Comparison of ENCODE assay signal across 8 mouse cellular contexts in genomic region chr1:191905637-191906533, GRCm38 (mm10). TPM values are rescaled to one million over a fixed set of nuclear protein-coding genes. Genes with fewer than 3 reads are reported as not detected.
DNase-seq lines count a peak whose midpoint lies in the region; ATAC-seq and TF ChIP-seq lines count a peak whose summit lies in the region.

No protein-coding gene starts in this region.

- TF ChIP-seq CTCF in thymus, adult 2 months (IDR thresholded peaks at IDR 0.05; ENCODE audit: borderline replicate concordance, control insufficient read depth, extremely low read depth, insufficient read depth, low read length, poor library complexity): no peak

- peaks cover 36% of the 10 kb centered on the region for H3K4me1 ChIP-seq in heart, embryonic 15.5 days (replicated peaks)
- peaks cover 13% of the 10 kb centered on the region for H3K4me1 ChIP-seq in thymus, adult 2 months (replicated peaks; ENCODE audit: control insufficient read depth, insufficient read depth, low read length)

- H3K9me3 ChIP-seq in heart, embryonic 15.5 days (replicated peaks): no peaks in the 10 kb centered on the region

- peak overlapping the region; percentile 99 for H3K4me2 ChIP-seq in heart, embryonic 15.5 days

- peak; percentile 73 for ATAC-seq in heart, embryonic 15.5 days (replicated peaks; ENCODE audit: insufficient number of reproducible peaks, insufficient read depth, low FRiP score, low read depth)
- ATAC-seq in megakaryocyte progenitor cell, adult 5-6 weeks (replicated peaks; ENCODE audit: poor library complexity): peak; percentile 39

- peaks cover 11% of the 10 kb centered on the region; the same call in 1 of the 2 replicates for H3K36me3 ChIP-seq in heart, embryonic 15.5 days
- no peaks in the 10 kb centered on the region; the same call in 1 of the 2 replicates for H3K36me3 ChIP-seq in thymus, adult 2 months (ENCODE audit: control insufficient read depth, insufficient read depth, low read length)

- peak overlapping the region; percentile 78 for H3K9ac ChIP-seq in heart, embryonic 15.5 days

- WGBS in heart, embryonic 15.5 days: 5% methylated on average over 56 of the region's 58 CpGs
- WGBS in thymus, adult 2 months: 8% methylated on average over 51 of the region's 58 CpGs

- peak overlapping the region; percentile 75 for H3K4me3 ChIP-seq in heart, embryonic 15.5 days
- peak overlapping the region; percentile 53 for H3K4me3 ChIP-seq in thymus, adult 2 months (ENCODE audit: control insufficient read depth, insufficient read depth, low read length)

- TF ChIP-seq POLR2A in thymus, adult 2 months (IDR thresholded peaks at IDR 0.05; ENCODE audit: control insufficient read depth, extremely low read depth, insufficient read depth, low read length, poor library complexity): no peak

- H3K27ac ChIP-seq in heart, embryonic 15.5 days: peak overlapping the region; percentile 62
- H3K27ac ChIP-seq in thymus, adult 2 months (ENCODE audit: control insufficient read depth, insufficient read depth, low read length): no peak overlapping the region

- peak; percentile 84 to 88 for DNase-seq in adrenal gland, adult (ENCODE audit: inconsistent age in 2 of 2, low spot score in 1 of 2)
- DNase-seq in adrenal gland, postnatal 4 days (ENCODE audit: low spot score in 2 of 2): no peak
- DNase-seq in urinary bladder, postnatal 10 days (ENCODE audit: low spot score): peak; percentile 21
- no peak for DNase-seq in urinary bladder, adult 2 months (ENCODE audit: low spot score)
- DNase-seq in kidney, postnatal 25 days: peak; percentile 82 to 94
- peak; percentile 30 for DNase-seq in thymus, adult 2 months

- H3K27me3 ChIP-seq in heart, embryonic 15.5 days: no peaks in the 10 kb centered on the region
- H3K27me3 ChIP-seq in thymus, adult 2 months (ENCODE audit: control insufficient read depth, insufficient read depth, low read length): no peaks in the 10 kb centered on the region

RNA-seq across cellular contexts. Expression of gene Slc30a1, which starts 0.7 kb away (rescaled TPM):
- 10 to 100 TPM; 21.9 to 24.3 TPM for total RNA-seq in adrenal gland, postnatal 4 days (2021)
- 11.2 and 12.6 TPM in 2 replicates for polyA plus RNA-seq in urinary bladder, adult 2 months (2012; rRNA removed)
- 2.5 and 2.6 TPM in 2 replicates for polyA plus RNA-seq in heart, embryonic 15.5 days (2015; fragmentation: Nextera tagmentation; extraction: Ambion mirVana)
- total RNA-seq in megakaryocyte progenitor cell, adult 5-6 weeks (2015): 4.7 TPM in 2 replicates
- total RNA-seq in megakaryocyte progenitor cell, adult 5-6 weeks (2017): 5.3 and 5.6 TPM in 2 replicates
- 8.4 and 9.1 TPM in 2 replicates for polyA plus RNA-seq in thymus, adult 2 months (2012; rRNA removed)

Comparison
In these comparisons a context has a peak if more than half of its experiments do, and no peak if none do; other contexts are left out.
1. DNase-seq: peak in adrenal gland, adult (2 of 2), urinary bladder, postnatal 10 days (single experiment), kidney, postnatal 25 days (2 of 2) and thymus, adult 2 months (single experiment); none in adrenal gland, postnatal 4 days (0 of 2) and urinary bladder, adult 2 months (single experiment).